Mouse (Mus musculus): ENCODE results near the gene Kif18b. TPM values are rescaled to one million over a fixed set of nuclear protein-coding genes. Genes with fewer than 3 reads are reported as not detected.
A peak's percentile ranks its signal among the peaks of the same experiment; 100 is the strongest.

Gene Kif18b
- polyA plus RNA-seq, 1 experiment: 15.7 TPM

- Histone ChIP-seq H3K4me1 (ENCODE audit: control insufficient read depth, insufficient read depth, low read length) (no peaks in the 10 kb centered on the region), H3K27ac (ENCODE audit: insufficient read depth, low read length) (no peak overlapping the region), H3K4me3 (ENCODE audit: insufficient read depth, low read length) (no peak overlapping the region)
- no peak for TF ChIP-seq POLR2A (IDR thresholded peaks at IDR 0.05; ENCODE audit: low read depth, low read length)
- no peak for TF ChIP-seq CTCF (IDR thresholded peaks at IDR 0.05; ENCODE audit: borderline replicate concordance, insufficient read depth, low read length)
These were observed 21.3 kb downstream of the Kif18b start for GRCm38 (mm10) chr11:102903654-102904053.

- H3K4me1 ChIP-seq (ENCODE audit: control insufficient read depth, insufficient read depth, low read length): no peaks in the 10 kb centered on the region
- no peak for TF ChIP-seq POLR2A (IDR thresholded peaks at IDR 0.05; ENCODE audit: low read depth, low read length)
- no peak for TF ChIP-seq CTCF (IDR thresholded peaks at IDR 0.05; ENCODE audit: borderline replicate concordance, insufficient read depth, low read length)
- no peak overlapping the region for H3K27ac ChIP-seq (ENCODE audit: insufficient read depth, low read length)
- H3K4me3 ChIP-seq (ENCODE audit: insufficient read depth, low read length): no peak overlapping the region
These were observed 22.8 kb downstream of the Kif18b start for GRCm38 (mm10) chr11:102902107-102902506.

GRCm38 (mm10) chr11:102901199-102901598 lies 23.7 kb downstream of the Kif18b start:
- TF ChIP-seq POLR2A (IDR thresholded peaks at IDR 0.05; ENCODE audit: low read depth, low read length) (no peak), CTCF (IDR thresholded peaks at IDR 0.05; ENCODE audit: borderline replicate concordance, insufficient read depth, low read length) (no peak)
- Histone ChIP-seq H3K4me3 (ENCODE audit: insufficient read depth, low read length) (no peak overlapping the region), H3K27ac (ENCODE audit: insufficient read depth, low read length) (no peak overlapping the region), H3K4me1 (ENCODE audit: control insufficient read depth, insufficient read depth, low read length) (no peaks in the 10 kb centered on the region)

GRCm38 (mm10) chr11:102900763-102901162 lies 24.2 kb downstream of the Kif18b start, which contains the start of gene Gfap:
Gene Gfap, minus strand, starts transcription at chr11:102900912.
- Histone ChIP-seq H3K27ac (ENCODE audit: insufficient read depth, low read length) (no peak within 1 kb of the TSS), H3K4me1 (ENCODE audit: control insufficient read depth, insufficient read depth, low read length) (no peaks in the 10 kb centered on the region), H3K4me3 (ENCODE audit: insufficient read depth, low read length) (no peak within 1 kb of the TSS)
- TF ChIP-seq POLR2A (IDR thresholded peaks at IDR 0.05; ENCODE audit: low read depth, low read length): no peak
- peak; percentile 87 for TF ChIP-seq CTCF (IDR thresholded peaks at IDR 0.05; ENCODE audit: borderline replicate concordance, insufficient read depth, low read length)

GRCm38 (mm10) chr11:102898408-102898807 lies 26.5 kb downstream of the Kif18b start:
- no peak overlapping the region for H3K4me3 ChIP-seq (ENCODE audit: insufficient read depth, low read length)
- H3K4me1 ChIP-seq (ENCODE audit: control insufficient read depth, insufficient read depth, low read length): no peaks in the 10 kb centered on the region
- no peak overlapping the region for H3K27ac ChIP-seq (ENCODE audit: insufficient read depth, low read length)
- TF ChIP-seq CTCF (IDR thresholded peaks at IDR 0.05; ENCODE audit: borderline replicate concordance, insufficient read depth, low read length) (no peak), POLR2A (IDR thresholded peaks at IDR 0.05; ENCODE audit: low read depth, low read length) (no peak)

- Histone ChIP-seq H3K4me1 (ENCODE audit: control insufficient read depth, insufficient read depth, low read length) (no peaks in the 10 kb centered on the region), H3K27ac (ENCODE audit: insufficient read depth, low read length) (no peak overlapping the region), H3K4me3 (ENCODE audit: insufficient read depth, low read length) (no peak overlapping the region)
- TF ChIP-seq CTCF (IDR thresholded peaks at IDR 0.05; ENCODE audit: borderline replicate concordance, insufficient read depth, low read length) (no peak), POLR2A (IDR thresholded peaks at IDR 0.05; ENCODE audit: low read depth, low read length) (no peak)
These were observed 28.3 kb downstream of the Kif18b start for GRCm38 (mm10) chr11:102896641-102897040.

- no peak for TF ChIP-seq CTCF (IDR thresholded peaks at IDR 0.05; ENCODE audit: borderline replicate concordance, insufficient read depth, low read length)
- TF ChIP-seq POLR2A (IDR thresholded peaks at IDR 0.05; ENCODE audit: low read depth, low read length): no peak
These were observed 29.1 kb downstream of the Kif18b start for GRCm38 (mm10) chr11:102895779-102896178.

GRCm38 (mm10) chr11:102894716-102895115 lies 30.2 kb downstream of the Kif18b start:
- H3K4me1 ChIP-seq (ENCODE audit: control insufficient read depth, insufficient read depth, low read length): no peaks in the 10 kb centered on the region
- no peak overlapping the region for H3K4me3 ChIP-seq (ENCODE audit: insufficient read depth, low read length)
- no peak overlapping the region for H3K27ac ChIP-seq (ENCODE audit: insufficient read depth, low read length)
- no peak for TF ChIP-seq CTCF (IDR thresholded peaks at IDR 0.05; ENCODE audit: borderline replicate concordance, insufficient read depth, low read length)
- TF ChIP-seq POLR2A (IDR thresholded peaks at IDR 0.05; ENCODE audit: low read depth, low read length): no peak

More at GRCm38 (mm10) chr11:102895779-102896178, 29.1 kb downstream of the Kif18b start:
- Histone ChIP-seq H3K4me1 (ENCODE audit: control insufficient read depth, insufficient read depth, low read length) (no peaks in the 10 kb centered on the region), H3K27ac (ENCODE audit: insufficient read depth, low read length) (no peak overlapping the region), H3K4me3 (ENCODE audit: insufficient read depth, low read length) (no peak overlapping the region)

GRCm38 (mm10) chr11:102893015-102893651 lies 31.8 kb downstream of the Kif18b start:
- H3K27ac ChIP-seq (ENCODE audit: insufficient read depth, low read length): no peak overlapping the region
- H3K4me1 ChIP-seq (ENCODE audit: control insufficient read depth, insufficient read depth, low read length): no peaks in the 10 kb centered on the region
- peak overlapping the region; percentile 0; the same call in 1 of the 2 replicates for H3K4me3 ChIP-seq (ENCODE audit: insufficient read depth, low read length)
- TF ChIP-seq POLR2A (IDR thresholded peaks at IDR 0.05; ENCODE audit: low read depth, low read length) (no peak), CTCF (IDR thresholded peaks at IDR 0.05; ENCODE audit: borderline replicate concordance, insufficient read depth, low read length) (peak; percentile 75; the same call in 1 of the 2 replicates)

- Histone ChIP-seq H3K4me1 (ENCODE audit: control insufficient read depth, insufficient read depth, low read length) (no peaks in the 10 kb centered on the region), H3K27ac (ENCODE audit: insufficient read depth, low read length) (no peak overlapping the region), H3K4me3 (ENCODE audit: insufficient read depth, low read length) (no peak overlapping the region)
- no peak for TF ChIP-seq POLR2A (IDR thresholded peaks at IDR 0.05; ENCODE audit: low read depth, low read length)
- TF ChIP-seq CTCF (IDR thresholded peaks at IDR 0.05; ENCODE audit: borderline replicate concordance, insufficient read depth, low read length): no peak
These were observed 34.8 kb downstream of the Kif18b start for GRCm38 (mm10) chr11:102890096-102890495.
